Mouse (Mus musculus): ENCODE measurements around the gene Senp7. TPM values are rescaled to one million over a fixed set of nuclear protein-coding genes. Genes with fewer than 3 reads are reported as not detected.
"Not testable (repeated sequence)": the region's sequence is repeated elsewhere in the genome, so short reads cannot be mapped to it uniquely, and the experiment has no call there.

Gene Senp7
- total RNA-seq (2021), result 26.4 and 32.9 TPM in 2 replicates
- long read RNA-seq, partial matches to known transcripts, result 0 of 3 reads
- long read RNA-seq, other reads (novel, unspliced or antisense), result 1 of 3 reads

GRCm38 (mm10) chr16:56048038-56048437 lies at the start of gene Senp7:
Gene Senp7 (plus strand): TSS chr16:56048338.
- not testable (repeated sequence) for DNase-seq

GRCm38 (mm10) chr16:56006798-56007197 lies 41.3 kb upstream of the Senp7 start:
- DNase-seq, result no peak

GRCm38 (mm10) chr16:56008862-56009261 lies 39.3 kb upstream of the Senp7 start:
- DNase-seq, result no peak

- no peak for DNase-seq
Observed at GRCm38 (mm10) chr16:56012789-56013743, 35.1 kb upstream of the Senp7 start.

GRCm38 (mm10) chr16:56014076-56014475 lies 34.1 kb upstream of the Senp7 start:
- no peak for DNase-seq

GRCm38 (mm10) chr16:56019660-56020059 lies 28.5 kb upstream of the Senp7 start:
- no peak for DNase-seq

- DNase-seq, result no peak
Observed at GRCm38 (mm10) chr16:56027854-56028629, 20.1 kb upstream of the Senp7 start.

GRCm38 (mm10) chr16:56028722-56029551 lies 19.2 kb upstream of the Senp7 start:
- peak; percentile 64 for DNase-seq

GRCm38 (mm10) chr16:56029661-56030082 lies 18.5 kb upstream of the Senp7 start, which contains the start of gene Pcnp:
Gene Pcnp (minus strand): TSS chr16:56029739.
- DNase-seq, result peak; percentile 97

- DNase-seq, result no peak
Observed at GRCm38 (mm10) chr16:56034566-56034965, 13.6 kb upstream of the Senp7 start.

- DNase-seq, result no peak
Observed at GRCm38 (mm10) chr16:56036501-56036900, 11.6 kb upstream of the Senp7 start.

GRCm38 (mm10) chr16:56037138-56038010 lies 10.8 kb upstream of the Senp7 start, which contains the start of gene Trmt10c:
Gene Trmt10c (minus strand): TSS chr16:56037819.
- peak; percentile 96 for DNase-seq

- DNase-seq, result no peak
Observed at GRCm38 (mm10) chr16:56038090-56038489, 10.0 kb upstream of the Senp7 start.

- no peak for DNase-seq
Observed at GRCm38 (mm10) chr16:56055911-56056310, 7.8 kb downstream of the Senp7 start.

GRCm38 (mm10) chr16:56056944-56057590 lies 8.9 kb downstream of the Senp7 start:
- DNase-seq, result no peak

GRCm38 (mm10) chr16:56058151-56058550 lies 10.0 kb downstream of the Senp7 start:
- DNase-seq, result no peak

- no peak for DNase-seq
Observed at GRCm38 (mm10) chr16:56061995-56062594, 14.0 kb downstream of the Senp7 start.

- DNase-seq, result no peak
Observed at GRCm38 (mm10) chr16:56062981-56063380, 14.8 kb downstream of the Senp7 start.

GRCm38 (mm10) chr16:56064334-56064990 lies 16.3 kb downstream of the Senp7 start:
- peak; percentile 35 for DNase-seq
